Mouse (Mus musculus) thymus, adult 2 months (tissue): ENCODE data around the gene Calr4. TPM values are rescaled to one million over a fixed set of nuclear protein-coding genes. Genes with fewer than 3 reads are reported as not detected.

Experiments used
- DNase-seq: peaks from one replicate; pipeline ENCODE4 v3.0.0; 2021
- H3K27ac ChIP-seq: fragments of 200-500 bp; 2 replicates; pipeline ENCODE4 v1.5.1; 2012; ENCODE audit warnings: low read length, control low read depth; ENCODE audit not compliant: control insufficient read depth, insufficient read depth
- H3K27me3 ChIP-seq: fragments of 200-500 bp; 2 replicates; pipeline ENCODE4 v1.6.1; 2012; ENCODE audit warnings: mild to moderate bottlenecking, low read length, moderate library complexity, mixed read lengths; ENCODE audit not compliant: control insufficient read depth, insufficient read depth
- H3K36me3 ChIP-seq: fragments of 200-500 bp; 2 replicates; pipeline ENCODE4 v1.6.1; 2012; ENCODE audit warnings: mild to moderate bottlenecking, low read length, moderate library complexity; ENCODE audit not compliant: control insufficient read depth, insufficient read depth
- H3K4me1 ChIP-seq: fragments of 200-500 bp; replicated peaks from 2 replicates; pipeline ENCODE4 v1.6.1; 2012; ENCODE audit warnings: low read length; ENCODE audit not compliant: control insufficient read depth, insufficient read depth
- H3K4me3 ChIP-seq: fragments of 200-500 bp; 2 replicates; pipeline ENCODE4 v1.5.1; 2012; ENCODE audit warnings: mild to moderate bottlenecking, low read length, control low read depth, moderate library complexity; ENCODE audit not compliant: control insufficient read depth, insufficient read depth
- CTCF ChIP-seq: fragments of 200-500 bp; IDR thresholded peaks from 2 replicates; pipeline ENCODE4 v1.5.1; 2012; ENCODE audit warnings: mild to moderate bottlenecking, control low read depth, low read length, moderate library complexity, borderline replicate concordance; ENCODE audit not compliant: control insufficient read depth, poor library complexity, insufficient read depth; ENCODE audit errors: extremely low read depth
- POLR2A ChIP-seq: fragments of 200-500 bp; IDR thresholded peaks from 2 replicates; pipeline ENCODE4 v1.6.1; 2012; ENCODE audit warnings: mild to moderate bottlenecking, low read length, control low read depth, moderate library complexity; ENCODE audit not compliant: control insufficient read depth, poor library complexity, insufficient read depth; ENCODE audit errors: extremely low read depth
- WGBS: fragments of 180-500 bp; shearing (Covaris S2); methylation state at CpG from one replicate; pipeline ENCODE4 v1.1.7; 2018; 5-methylcytosine and 5-hydroxymethylcytosine counted together
- polyA plus RNA-seq: library from polyadenylated mRNA; depleted of rRNA; stranded (reverse); fragments of >200 nt; gene quantifications from 2 replicates; pipeline ENCODE4 v1.2.3, GENCODE M21; 2012

Calr4 gene
- polyA plus RNA-seq, 1 experiment, result not detected

- Histone ChIP-seq H3K4me3 (no peak overlapping the region), H3K27ac (no peak overlapping the region), H3K4me1 (peaks cover 21% of the 10 kb centered on the region), H3K36me3 (no peaks in the 10 kb centered on the region), H3K27me3 (no peaks in the 10 kb centered on the region)
- TF ChIP-seq CTCF (no peak), POLR2A (no peak)
- 88% methylated on average over 11 of the region's 11 CpGs for WGBS
- no peak for DNase-seq
Observed at GRCm38 (mm10) chr4:109255727-109256417, 21.6 kb downstream of the Calr4 start.

- Histone ChIP-seq H3K4me3 (no peak overlapping the region), H3K4me1 (peaks cover 19% of the 10 kb centered on the region), H3K36me3 (no peaks in the 10 kb centered on the region), H3K27me3 (no peaks in the 10 kb centered on the region), H3K27ac (no peak overlapping the region)
- DNase-seq, result no peak
- TF ChIP-seq CTCF, result no peak
- TF ChIP-seq POLR2A, result no peak
- 95% methylated on average over 6 of the region's 6 CpGs for WGBS
Observed at GRCm38 (mm10) chr4:109256791-109257190, 22.5 kb downstream of the Calr4 start.

GRCm38 (mm10) chr4:109257639-109258038, 23.4 kb downstream of the Calr4 start:
- Histone ChIP-seq H3K4me3 (no peak overlapping the region), H3K4me1 (peaks cover 17% of the 10 kb centered on the region), H3K36me3 (no peaks in the 10 kb centered on the region), H3K27me3 (no peaks in the 10 kb centered on the region), H3K27ac (no peak overlapping the region)
- no peak for DNase-seq
- TF ChIP-seq CTCF (no peak), POLR2A (no peak)

GRCm38 (mm10) chr4:109262068-109262467, 27.8 kb downstream of the Calr4 start:
- Histone ChIP-seq H3K36me3 (no peaks in the 10 kb centered on the region), H3K27ac (no peak overlapping the region), H3K4me1 (peaks cover 6% of the 10 kb centered on the region), H3K4me3 (no peak overlapping the region), H3K27me3 (no peaks in the 10 kb centered on the region)
- DNase-seq, result no peak
- TF ChIP-seq POLR2A, result no peak
- no peak for TF ChIP-seq CTCF
- 93% methylated on average over 6 of the region's 6 CpGs for WGBS

GRCm38 (mm10) chr4:109266056-109266455, 31.8 kb downstream of the Calr4 start:
- H3K36me3 ChIP-seq, result no peaks in the 10 kb centered on the region
- no peak overlapping the region for H3K27ac ChIP-seq
- no peak overlapping the region for H3K4me3 ChIP-seq
- no peak for DNase-seq
- WGBS, result 98% methylated on average over 3 of the region's 3 CpGs
- no peaks in the 10 kb centered on the region for H3K4me1 ChIP-seq
- no peaks in the 10 kb centered on the region for H3K27me3 ChIP-seq
- TF ChIP-seq POLR2A (no peak), CTCF (no peak)

- no peak for DNase-seq
- 92% methylated on average over 2 of the region's 2 CpGs for WGBS
- Histone ChIP-seq H3K27ac (no peak overlapping the region), H3K27me3 (no peaks in the 10 kb centered on the region), H3K4me3 (no peak overlapping the region), H3K4me1 (no peaks in the 10 kb centered on the region), H3K36me3 (no peaks in the 10 kb centered on the region)
- no peak for TF ChIP-seq POLR2A
- TF ChIP-seq CTCF, result no peak
Observed at GRCm38 (mm10) chr4:109266744-109267143, 32.5 kb downstream of the Calr4 start.

GRCm38 (mm10) chr4:109267452-109267851, 33.2 kb downstream of the Calr4 start:
- no peaks in the 10 kb centered on the region for H3K27me3 ChIP-seq
- DNase-seq, result no peak
- no peak for TF ChIP-seq POLR2A
- no peak for TF ChIP-seq CTCF
- no peaks in the 10 kb centered on the region for H3K4me1 ChIP-seq
- 73% methylated on average over 3 of the region's 3 CpGs for WGBS
- H3K4me3 ChIP-seq, result no peak overlapping the region
- H3K27ac ChIP-seq, result no peak overlapping the region
- H3K36me3 ChIP-seq, result no peaks in the 10 kb centered on the region
